Mouse (Mus musculus) kidney, postnatal 10 days (tissue): ENCODE data around the gene Ap1g2.

Source experiments
- DNase-seq: peaks from one replicate; pipeline ENCODE4 v3.0.0; 2021; ENCODE audit warnings: mixed read lengths

The Ap1g2 gene

DNA sequence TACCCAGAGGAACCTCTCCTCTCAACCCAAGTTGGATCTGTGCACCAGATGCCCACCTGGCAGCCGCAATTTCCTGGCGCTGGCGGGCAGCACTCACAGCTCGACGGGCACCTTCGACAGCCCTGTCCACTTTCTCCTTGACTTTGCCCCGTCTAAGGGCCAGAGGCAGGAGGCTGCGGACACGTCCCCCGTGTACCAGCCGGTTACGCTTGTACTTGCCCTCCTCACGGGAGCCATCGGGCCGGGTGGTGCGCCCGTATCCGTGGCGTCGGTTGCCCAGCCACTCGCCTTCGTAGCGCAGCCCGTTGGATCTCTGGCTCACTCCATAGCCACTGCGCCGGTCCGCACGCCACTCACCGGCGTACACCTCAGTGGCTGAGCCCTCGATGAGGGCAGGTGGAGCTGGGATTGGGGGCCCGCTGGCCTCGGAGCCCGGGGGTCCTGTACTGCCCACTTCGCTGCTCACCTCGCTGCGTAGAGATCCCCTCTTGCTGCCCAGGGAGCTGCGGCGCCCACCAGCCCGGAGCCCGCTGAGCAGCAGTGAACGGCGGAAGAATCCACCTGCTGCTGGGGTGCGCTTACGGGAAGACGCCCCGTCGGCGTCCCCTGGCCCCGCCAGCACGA is 7.1 kb upstream of the Ap1g2 start:
- DNase-seq = no peak

DNA sequence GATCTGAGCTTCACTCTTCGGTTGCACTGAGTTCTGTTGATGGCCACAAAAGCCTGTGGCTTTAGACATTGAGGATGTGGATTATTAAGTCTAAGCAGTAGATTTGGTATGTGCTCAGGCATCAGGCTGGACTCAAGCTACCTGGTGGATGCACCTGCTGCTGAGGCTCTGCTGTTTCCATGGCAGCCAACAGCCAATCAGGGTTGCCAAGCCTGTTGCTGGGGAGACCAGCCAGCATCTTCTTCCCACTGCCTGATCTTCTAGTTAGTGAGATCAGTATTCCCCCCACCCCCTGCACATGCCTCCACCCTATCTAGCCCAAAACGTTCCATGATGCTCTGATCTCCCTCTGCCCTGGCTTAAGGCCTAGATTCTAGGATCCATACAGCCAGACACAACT is 5.3 kb upstream of the Ap1g2 start:
- DNase-seq = no peak

DNA sequence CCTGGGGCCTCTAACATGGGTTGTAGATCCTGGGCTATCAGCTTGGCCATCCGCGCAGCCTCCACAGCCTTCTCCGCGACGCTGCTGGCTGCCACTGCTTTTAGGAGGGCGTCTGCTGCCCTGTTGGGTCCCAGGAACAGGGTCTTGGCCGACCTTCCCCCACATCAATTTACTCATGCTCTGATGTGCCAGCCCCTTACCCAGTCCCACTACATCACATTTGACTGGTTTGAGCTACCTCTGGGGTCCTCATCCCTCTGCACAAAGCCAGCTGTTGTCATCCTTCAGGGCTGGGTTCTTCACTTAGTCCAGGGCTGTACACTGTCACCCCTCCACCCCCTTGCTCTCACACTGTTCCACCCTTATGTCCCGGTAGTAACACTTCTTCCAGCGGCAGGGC is 3.7 kb upstream of the Ap1g2 start:
- no peak for DNase-seq

DNA sequence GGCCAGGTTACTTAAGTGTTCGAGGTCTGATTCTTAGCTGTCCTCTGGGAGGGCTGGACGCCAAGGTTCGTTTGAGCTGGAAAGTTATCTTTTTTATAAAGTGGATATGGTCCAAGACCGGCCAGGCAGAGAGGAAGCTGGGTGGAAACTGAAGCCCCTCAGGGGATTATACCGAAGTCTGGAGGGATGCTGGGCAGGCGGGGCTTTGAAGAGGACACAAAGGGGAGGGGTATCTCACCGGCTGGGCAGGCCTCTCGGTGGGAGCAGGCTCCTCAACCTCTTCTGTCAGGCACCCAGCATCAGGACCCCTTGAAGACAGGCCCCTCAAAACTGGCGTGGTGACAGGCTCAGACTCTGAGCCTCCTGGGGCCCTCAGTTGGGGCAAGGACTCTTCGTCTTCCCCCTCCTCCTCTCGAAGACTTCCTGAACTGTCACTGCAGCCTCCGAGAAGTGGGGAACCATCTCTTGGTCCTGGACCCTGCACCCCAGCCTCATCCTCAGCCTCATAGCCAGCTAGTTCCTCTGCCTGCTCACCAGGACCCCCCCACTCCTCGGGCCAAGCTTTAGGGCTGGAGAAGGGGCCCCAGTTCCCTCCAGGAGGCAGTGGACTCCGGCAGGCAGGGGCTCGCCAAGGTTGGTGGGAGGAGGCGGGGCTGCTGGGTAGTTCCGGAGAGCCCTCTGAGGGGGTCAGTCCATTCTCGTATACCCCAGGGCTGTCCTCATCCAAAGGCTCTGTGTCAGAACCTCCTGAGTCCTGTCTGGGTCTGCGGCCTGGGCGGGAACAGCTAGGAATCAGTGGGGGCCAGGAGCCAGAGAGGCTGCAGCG is 2.9 kb upstream of the Ap1g2 start:
- peak; percentile 42 for DNase-seq

- DNase-seq = no peak
Measured at GRCm38 (mm10) chr14:55108202-55108870, 1.9 kb upstream of the Ap1g2 start.

GRCm38 (mm10) chr14:55106990-55107389 is 597 bp upstream of the Ap1g2 start:
- no peak for DNase-seq

- DNase-seq = no peak
Measured at GRCm38 (mm10) chr14:55105386-55105785, 1.0 kb downstream of the Ap1g2 start.

DNA sequence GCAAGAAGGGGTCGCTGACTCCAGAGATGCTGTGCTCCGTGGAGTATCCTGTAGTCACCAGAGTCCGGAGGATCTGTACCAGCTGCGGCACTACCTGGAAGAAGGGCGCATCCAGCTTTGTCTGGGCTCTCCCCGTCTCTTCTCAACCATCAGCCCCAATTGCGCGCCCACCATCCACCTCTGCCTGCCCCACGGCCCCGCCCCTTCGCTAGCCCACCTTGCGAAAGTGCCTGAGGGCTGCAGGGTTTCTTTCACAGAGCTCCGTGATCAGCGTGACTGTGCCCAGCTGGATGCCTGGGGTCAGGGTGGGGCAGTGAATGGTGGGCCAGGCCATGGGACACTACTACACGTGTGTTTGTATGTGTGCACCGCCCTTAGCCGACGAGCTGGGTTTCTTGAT is 2.0 kb downstream of the Ap1g2 start:
- no peak for DNase-seq

DNA sequence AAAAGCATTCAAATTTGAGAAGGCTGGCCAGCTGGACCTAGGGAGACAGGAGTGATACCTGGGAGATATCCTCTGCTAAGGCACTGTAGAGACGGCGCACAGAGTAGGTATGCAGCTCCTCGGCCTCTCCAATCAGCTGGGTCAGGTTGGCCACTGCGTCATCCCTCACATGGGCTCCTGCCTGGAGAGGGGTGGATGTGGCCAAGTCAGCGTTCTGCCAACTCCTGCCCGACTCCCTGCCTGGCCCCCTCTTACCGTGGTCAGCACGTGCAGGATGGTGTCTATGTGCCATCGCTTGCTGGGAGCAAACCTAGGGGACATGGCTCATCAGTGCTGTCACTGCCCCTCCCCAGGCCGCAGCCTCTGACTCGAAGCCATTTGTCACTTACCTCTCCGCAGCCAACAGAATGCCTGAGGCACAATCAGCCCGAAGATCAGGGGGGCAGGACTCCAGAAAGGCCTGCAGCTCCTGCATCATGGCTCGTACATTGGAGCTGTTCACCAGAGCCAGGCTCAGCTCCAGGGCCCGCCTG is 4.1 kb downstream of the Ap1g2 start:
- no peak for DNase-seq

- DNase-seq = peak; percentile 70
Measured at GRCm38 (mm10) chr14:55101592-55101991, 4.8 kb downstream of the Ap1g2 start.

GRCm38 (mm10) chr14:55098067-55098466 is 8.3 kb downstream of the Ap1g2 start:
- DNase-seq = peak; percentile 80

- DNase-seq = no peak
Measured at GRCm38 (mm10) chr14:55097646-55098045, 8.7 kb downstream of the Ap1g2 start.

- no peak for DNase-seq
Measured at GRCm38 (mm10) chr14:55096573-55097087, 9.8 kb downstream of the Ap1g2 start.

GRCm38 (mm10) chr14:55095671-55096070 is 10.7 kb downstream of the Ap1g2 start:
- DNase-seq = no peak

DNA sequence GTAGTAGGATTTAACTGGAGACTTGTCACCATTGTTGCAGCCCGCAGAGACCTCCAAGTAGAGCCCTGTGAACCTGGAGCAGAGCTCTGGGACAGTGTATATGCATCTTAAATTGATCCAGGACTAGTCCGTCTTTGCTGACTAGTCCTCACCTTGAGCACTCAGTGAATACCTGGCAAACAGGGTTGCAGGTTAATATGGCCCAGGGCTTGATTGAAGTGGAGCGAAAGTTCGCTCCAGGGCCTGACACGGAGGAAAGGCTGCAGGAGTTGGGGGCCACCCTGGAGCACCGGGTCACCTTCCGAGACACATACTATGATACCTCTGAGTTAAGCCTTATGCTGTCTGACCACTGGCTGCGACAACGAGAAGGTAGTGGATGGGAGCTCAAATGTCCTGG is 11.1 kb downstream of the Ap1g2 start:
- DNase-seq = no peak

DNA sequence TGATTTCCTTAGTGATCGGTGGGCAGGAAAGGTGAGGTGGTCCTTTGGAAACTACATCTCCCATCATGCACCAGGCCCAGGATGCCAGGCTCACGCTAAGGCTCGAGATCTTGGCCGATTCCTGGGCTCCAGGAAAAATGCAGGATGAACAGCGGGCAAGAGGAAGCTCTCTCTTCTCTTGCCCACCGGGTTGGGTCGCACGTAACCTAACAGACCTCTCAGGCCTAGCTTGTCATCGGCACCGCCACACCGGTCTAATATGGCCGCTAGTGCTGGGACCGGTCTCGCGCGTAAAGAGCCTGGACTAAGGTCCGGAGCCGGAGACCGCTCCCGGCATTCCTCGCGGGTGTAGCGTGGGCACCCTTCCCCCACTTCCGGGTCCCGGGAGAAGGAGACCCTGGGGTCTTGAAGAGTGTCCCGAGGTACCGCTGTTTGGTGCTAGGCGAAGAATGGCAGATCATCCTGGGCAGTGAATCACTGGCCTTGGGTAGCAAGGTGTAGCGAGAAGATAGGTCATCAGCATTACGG is 11.6 kb downstream of the Ap1g2 start, which contains the start of gene Thtpa:
TSS of gene Thtpa (plus strand) at position 81 of the 528 bp plus-strand sequence.
- peak; percentile 90 for DNase-seq

- no peak for DNase-seq
Measured at GRCm38 (mm10) chr14:55093927-55094326, 12.5 kb downstream of the Ap1g2 start.

DNA sequence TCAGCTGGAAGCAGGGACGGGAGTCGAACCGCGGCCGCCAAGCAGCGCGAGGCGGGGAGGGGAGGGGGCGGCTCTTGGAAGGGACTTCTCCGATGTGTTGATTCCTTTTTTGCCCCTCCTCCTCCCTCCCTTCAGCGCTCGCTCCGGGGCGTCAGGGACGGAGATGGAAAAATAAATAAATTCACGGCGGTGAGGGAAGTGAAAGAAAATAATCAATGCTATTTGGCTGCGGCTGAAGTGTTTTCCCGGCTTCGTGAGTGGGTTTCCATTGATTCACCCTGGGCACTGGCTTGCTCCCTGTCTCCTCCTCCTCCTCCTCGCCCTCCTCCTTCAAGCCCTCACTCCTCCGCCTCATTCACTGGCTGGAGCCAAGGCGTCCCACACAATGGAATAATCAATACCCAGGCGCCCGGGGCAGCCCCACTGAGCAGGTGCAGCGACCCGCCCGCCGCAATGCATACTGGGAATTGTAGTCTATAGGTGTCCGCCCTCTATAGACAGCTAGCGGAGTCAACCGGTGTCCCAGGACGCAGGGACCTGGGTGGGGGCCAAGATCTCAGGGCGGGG is 14.3 kb downstream of the Ap1g2 start, which contains the start of gene Zfhx2:
TSS of gene Zfhx2 (minus strand) at position 314 of the 567 bp plus-strand sequence.
- peak; percentile 94 for DNase-seq

GRCm38 (mm10) chr14:55091209-55091865 is 15.1 kb downstream of the Ap1g2 start:
- peak; percentile 53 for DNase-seq

DNA sequence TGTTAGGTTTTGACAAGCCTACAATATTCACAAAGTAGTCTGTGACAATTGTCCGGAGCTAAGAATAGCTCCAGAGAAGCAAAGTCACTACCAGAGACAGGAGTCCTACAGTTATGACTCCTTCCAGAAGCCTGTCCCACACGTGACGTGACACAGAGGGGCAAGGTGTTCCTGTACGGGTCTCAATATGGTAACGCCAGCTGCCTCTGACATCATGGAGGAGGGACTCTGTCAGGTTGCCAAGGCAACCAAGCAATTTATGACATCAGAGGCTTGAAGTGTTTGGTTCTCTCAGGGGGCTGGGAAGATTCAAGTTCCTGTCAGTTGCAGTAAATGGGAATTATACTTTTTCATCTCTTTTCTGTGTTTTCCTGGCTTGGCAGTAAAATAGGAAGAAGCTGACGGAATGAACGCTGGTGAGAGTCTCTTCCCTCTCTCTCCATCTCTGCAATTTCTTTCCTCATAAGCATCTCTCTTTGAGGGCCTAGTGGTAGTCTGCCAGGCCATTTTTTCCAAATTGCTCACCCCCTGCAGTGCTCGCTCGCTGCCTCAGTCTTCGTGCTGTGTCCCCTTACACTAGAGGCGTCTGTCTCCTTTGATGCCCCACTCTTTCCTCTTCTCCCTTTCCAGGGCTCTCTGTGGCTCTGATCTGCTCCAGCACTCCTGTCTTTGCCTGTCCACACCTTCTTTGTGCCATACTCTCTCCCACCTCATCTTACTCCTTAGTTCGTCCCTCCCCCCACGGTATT is 17.0 kb downstream of the Ap1g2 start:
- DNase-seq = peak; percentile 51

- DNase-seq = no peak
Measured at GRCm38 (mm10) chr14:55086009-55086514, 20.3 kb downstream of the Ap1g2 start.
